In genomic region chr19:14596941-14597916, GRCm38 (mm10) we compare ENCODE assay signal across 8 mouse cellular contexts. TPM values are rescaled to one million over a fixed set of nuclear protein-coding genes. Genes with fewer than 3 reads are reported as not detected.
DNase-seq lines count a peak whose midpoint lies in the region; ATAC-seq and TF ChIP-seq lines count a peak whose summit lies in the region.

No protein-coding gene starts in this region.

- H3K9ac ChIP-seq in hindbrain, embryonic 13.5 days: peak overlapping the region; percentile 96

- no peak for ATAC-seq in hindbrain, embryonic 13.5 days (ENCODE audit: low FRiP score)
- peak; percentile 15 for ATAC-seq in megakaryocyte progenitor cell, adult 5-6 weeks (replicated peaks; ENCODE audit: poor library complexity)
- ATAC-seq in megakaryocyte-erythroid progenitor cell, adult 5-6 weeks (replicated peaks; ENCODE audit: low FRiP score, low TSS enrichment, poor library complexity, severe bottlenecking): no peak

- H3K27ac ChIP-seq in cerebellum, adult 2 months (ENCODE audit: insufficient read depth, low read length): peak overlapping the region; percentile 61
- peak overlapping the region; percentile 97 for H3K27ac ChIP-seq in hindbrain, embryonic 13.5 days

- no peaks in the 10 kb centered on the region for H3K27me3 ChIP-seq in cerebellum, adult 2 months (ENCODE audit: control insufficient read depth, insufficient read depth, low read length)
- H3K27me3 ChIP-seq in hindbrain, embryonic 13.5 days: peaks cover 8% of the 10 kb centered on the region; the same call in 1 of the 2 replicates

- WGBS in cerebellum, adult 2 months: under 1% methylated on average over 115 of the region's 120 CpGs
- WGBS in hindbrain, embryonic 13.5 days: under 1% methylated on average over 94 of the region's 120 CpGs

- TF ChIP-seq CTCF in cerebellum, adult 2 months (IDR thresholded peaks at IDR 0.05; ENCODE audit: borderline replicate concordance, insufficient read depth, low read depth, low read length): no peak

- H3K4me1 ChIP-seq in cerebellum, adult 2 months (ENCODE audit: control insufficient read depth, insufficient read depth, low read length): no peaks in the 10 kb centered on the region
- peaks cover 38% of the 10 kb centered on the region for H3K4me1 ChIP-seq in hindbrain, embryonic 13.5 days (replicated peaks)

- intact Hi-C loops in left cerebral cortex, postnatal 10 days (cut with DNase I): loop anchor here (5.0 to 10.0 kb wide), 4 partner anchors 358 to 1015 kb away; no protein-coding TSS in a partner anchor

- peak overlapping the region; percentile 80 for H3K4me3 ChIP-seq in cerebellum, adult 2 months (replicated peaks; ENCODE audit: insufficient read depth, low read depth, low read length)
- peak overlapping the region; percentile 83 for H3K4me3 ChIP-seq in hindbrain, embryonic 13.5 days

- H3K4me2 ChIP-seq in hindbrain, embryonic 13.5 days: peak overlapping the region; percentile 63

- H3K9me3 ChIP-seq in hindbrain, embryonic 13.5 days: no peaks in the 10 kb centered on the region

- no peaks in the 10 kb centered on the region for H3K36me3 ChIP-seq in hindbrain, embryonic 13.5 days

- no peak for TF ChIP-seq POLR2A in cerebellum, adult 2 months (IDR thresholded peaks at IDR 0.05; ENCODE audit: borderline replicate concordance, insufficient read depth, low read length)

- DNase-seq in R1 (ENCODE audit: low read depth, low spot score): peak; percentile 84
- peak; percentile 68 to 70 for DNase-seq in cerebellum, adult 2 months
- peak; percentile 43 to 44 for DNase-seq in frontal cortex, postnatal 10 days (ENCODE audit: low spot score in 2 of 2)
- peak; percentile 33 to 73 for DNase-seq in left cerebral cortex, postnatal 10 days (ENCODE audit: extremely low spot score in 1 of 2, low spot score in 2 of 2)
- DNase-seq in right cerebral cortex, postnatal 36 days (ENCODE audit: low spot score in 2 of 2): peak; percentile 29 to 32

RNA-seq across cellular contexts. Expression of gene Tle4, which starts 0.6 kb away (rescaled TPM):
- 16.1 and 16.3 TPM in 2 replicates for polyA plus RNA-seq in cerebellum, adult 2 months (2012; rRNA removed)
- polyA plus RNA-seq in hindbrain, embryonic 13.5 days (2015; fragmentation: Nextera tagmentation; extraction: Ambion mirVana): 26.0 and 27.0 TPM in 2 replicates
- 10 to 100 TPM; 40.6 to 46.4 TPM for total RNA-seq in left cerebral cortex, postnatal 10 days (2021)
- 27.1 and 27.9 TPM in 2 replicates for total RNA-seq in megakaryocyte progenitor cell, adult 5-6 weeks (2015)
- total RNA-seq in megakaryocyte progenitor cell, adult 5-6 weeks (2017): 15.4 and 18.2 TPM in 2 replicates
- total RNA-seq in megakaryocyte-erythroid progenitor cell, adult 5-6 weeks (2014; fragmentation: Nextera tagmentation): 18.2 and 26.3 TPM in 2 replicates
- 8.7 and 13.3 TPM in 2 replicates for total RNA-seq in megakaryocyte-erythroid progenitor cell, adult 5-6 weeks (2017)

Comparison
In these comparisons a context has a peak if more than half of its experiments do, and no peak if none do; other contexts are left out.
1. DNase-seq: peak in every context shown above with its lines; median percentile 84 in R1; 69 in cerebellum, adult 2 months; 53 in left cerebral cortex, postnatal 10 days; 44 in frontal cortex, postnatal 10 days; 30 in right cerebral cortex, postnatal 36 days.